Mouse (Mus musculus): ENCODE data around the gene Gm11627.
"Not testable (repeated sequence)": the region's sequence is repeated elsewhere in the genome, so short reads cannot be mapped to it uniquely, and the experiment has no call there.

DNA sequence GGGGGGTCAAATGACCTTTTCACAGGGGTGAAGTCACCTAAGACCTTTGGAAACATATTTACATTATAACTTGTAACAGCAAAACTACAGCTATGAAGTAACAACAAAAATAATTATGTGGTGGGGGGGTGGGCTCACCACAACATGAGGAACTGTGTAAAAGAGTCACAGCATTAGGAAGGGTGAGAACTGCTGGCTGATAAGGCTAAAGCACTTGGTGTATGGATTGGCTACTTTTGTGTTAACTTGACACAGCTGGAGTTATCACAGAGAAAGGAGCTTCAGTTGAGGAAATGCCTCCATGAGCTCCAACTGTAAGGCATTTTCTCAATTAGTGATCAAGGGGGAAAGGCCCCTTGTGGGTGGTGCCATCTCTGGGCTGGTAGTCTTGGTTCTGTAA, 39.0 kb downstream of the Gm11627 start:
- TF ChIP-seq TCF12 (IDR thresholded peaks at IDR 0.05; ENCODE audit: insufficient read depth, poor library complexity, severe bottlenecking); POLR2A (IDR thresholded peaks at IDR 0.05; ENCODE audit: insufficient read length, low read depth); MAX (IDR thresholded peaks at IDR 0.05; ENCODE audit: low read depth); POLR2AphosphoS2 (IDR thresholded peaks at IDR 0.05; ENCODE audit: insufficient read length, low read depth): not testable (repeated sequence)

All from myocyte (in vitro differentiated cells).